Mouse (Mus musculus): ENCODE data around the gene Terb1. TPM values are rescaled to one million over a fixed set of nuclear protein-coding genes. Genes with fewer than 3 reads are reported as not detected.

Terb1 gene
- total RNA-seq, 2 experiments from 2014 or later: 1.9 to 2.0 TPM

DNA sequence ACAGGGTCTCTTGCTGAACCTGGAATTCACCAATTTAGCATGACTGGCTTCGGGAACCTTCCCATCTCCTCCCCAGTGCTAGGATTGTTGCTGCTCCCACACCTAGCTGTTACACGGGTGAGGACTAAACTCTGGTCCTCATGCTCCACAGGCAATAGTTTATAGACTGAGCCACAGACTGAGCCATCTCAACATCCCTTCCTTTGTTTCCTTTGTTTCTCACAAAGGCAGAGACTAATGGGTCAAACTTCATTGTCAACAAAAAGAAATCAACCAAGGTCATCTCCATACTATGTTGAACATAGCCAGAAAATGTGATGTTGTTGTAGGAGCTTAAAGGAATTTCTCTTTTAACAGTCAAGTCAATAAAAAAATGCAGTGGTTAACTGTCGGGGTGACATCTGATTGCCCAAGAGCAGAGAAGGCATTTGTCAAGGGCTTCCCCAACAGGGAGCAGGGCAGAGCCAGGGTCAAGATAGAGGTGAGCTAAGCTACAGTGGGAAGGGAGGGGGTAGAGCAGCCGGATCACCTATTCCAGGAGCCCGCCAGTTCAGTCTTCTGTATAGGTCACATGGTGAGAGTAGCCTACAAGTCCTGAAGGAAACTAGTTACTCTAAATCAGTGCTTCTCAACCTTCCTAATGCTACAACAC lies 76.4 kb downstream of the Terb1 start:
- no peak for DNase-seq (ENCODE audit: extremely low spot score in 1 of 2, low spot score in 2 of 2)
- H3K4me3 ChIP-seq: no peak overlapping the region
- TF ChIP-seq CTCF (IDR thresholded peaks at IDR 0.05): no peak
- no peak overlapping the region for H3K27ac ChIP-seq
- intact Hi-C loops (cut with DNase I): no loop called here

- intact Hi-C loops (cut with DNase I): no loop called here
- Histone ChIP-seq H3K27ac (no peak overlapping the region), H3K4me3 (no peak overlapping the region)
- TF ChIP-seq CTCF (IDR thresholded peaks at IDR 0.05): no peak
- no peak for DNase-seq (ENCODE audit: extremely low spot score in 1 of 2, low spot score in 2 of 2)
Observed at GRCm38 (mm10) chr8:104432656-104433055, 77.1 kb downstream of the Terb1 start.

- no peak for DNase-seq (ENCODE audit: extremely low spot score in 1 of 2, low spot score in 2 of 2)
- TF ChIP-seq CTCF (IDR thresholded peaks at IDR 0.05): no peak
- no peak overlapping the region for H3K27ac ChIP-seq
- intact Hi-C loops (cut with DNase I): no loop called here
- no peak overlapping the region for H3K4me3 ChIP-seq
Observed at GRCm38 (mm10) chr8:104430230-104430629, 79.5 kb downstream of the Terb1 start.

DNA sequence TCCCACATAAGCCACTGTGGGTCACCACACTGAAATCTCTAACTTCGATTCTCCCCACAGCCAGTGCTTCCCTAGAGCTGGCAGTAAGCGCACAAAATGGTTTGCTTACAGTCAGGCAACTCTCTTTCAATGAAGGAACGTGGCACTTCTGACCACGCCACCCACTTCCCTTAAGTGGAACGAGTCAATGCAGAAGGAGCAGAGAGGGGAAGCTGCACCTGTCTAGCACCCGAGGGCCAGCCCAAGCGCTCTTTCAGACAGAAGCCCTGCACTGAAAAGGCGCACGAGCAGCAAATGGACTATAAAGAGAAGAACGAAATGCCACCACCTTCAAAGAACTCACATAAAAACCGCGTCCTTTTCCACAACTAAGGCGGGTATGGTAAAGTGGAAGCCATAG lies 82.0 kb downstream of the Terb1 start:
- no peak for DNase-seq (ENCODE audit: extremely low spot score in 1 of 2, low spot score in 2 of 2)
- Histone ChIP-seq H3K27ac (no peak overlapping the region), H3K4me3 (no peak overlapping the region)
- no peak for TF ChIP-seq CTCF (IDR thresholded peaks at IDR 0.05)
- intact Hi-C loops (cut with DNase I): no loop called here

GRCm38 (mm10) chr8:104422313-104422712 lies 87.4 kb downstream of the Terb1 start:
- H3K4me3 ChIP-seq: no peak overlapping the region

DNA sequence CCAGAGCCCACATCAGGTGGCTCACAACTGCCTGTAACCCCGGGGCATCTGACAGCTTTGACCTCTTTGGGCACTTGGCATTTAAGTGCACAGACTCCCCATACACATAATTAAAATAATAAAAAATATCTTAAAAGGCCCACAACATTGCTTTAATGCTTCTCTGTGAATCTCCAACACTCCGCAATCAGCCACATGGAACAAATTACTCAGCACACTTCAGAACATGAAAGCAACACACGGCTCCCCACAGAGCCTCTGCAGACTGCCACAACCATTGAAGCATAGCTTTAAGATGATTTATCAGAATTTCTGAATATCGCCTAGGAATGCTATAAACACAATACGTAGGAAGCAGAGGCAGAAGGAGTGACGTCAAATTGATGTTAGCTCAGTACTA lies 93.7 kb downstream of the Terb1 start:
- intact Hi-C loops (cut with DNase I): no loop called here
- no peak for TF ChIP-seq CTCF (IDR thresholded peaks at IDR 0.05)
- no peak for DNase-seq (ENCODE audit: extremely low spot score in 1 of 2, low spot score in 2 of 2)
- Histone ChIP-seq H3K27ac (no peak overlapping the region), H3K4me3 (no peak overlapping the region)

More at GRCm38 (mm10) chr8:104422313-104422712, 87.4 kb downstream of the Terb1 start:
- DNase-seq (ENCODE audit: extremely low spot score in 1 of 2, low spot score in 2 of 2): no peak
- intact Hi-C loops (cut with DNase I): no loop called here
- TF ChIP-seq CTCF (IDR thresholded peaks at IDR 0.05): no peak
- no peak overlapping the region for H3K27ac ChIP-seq

DNA sequence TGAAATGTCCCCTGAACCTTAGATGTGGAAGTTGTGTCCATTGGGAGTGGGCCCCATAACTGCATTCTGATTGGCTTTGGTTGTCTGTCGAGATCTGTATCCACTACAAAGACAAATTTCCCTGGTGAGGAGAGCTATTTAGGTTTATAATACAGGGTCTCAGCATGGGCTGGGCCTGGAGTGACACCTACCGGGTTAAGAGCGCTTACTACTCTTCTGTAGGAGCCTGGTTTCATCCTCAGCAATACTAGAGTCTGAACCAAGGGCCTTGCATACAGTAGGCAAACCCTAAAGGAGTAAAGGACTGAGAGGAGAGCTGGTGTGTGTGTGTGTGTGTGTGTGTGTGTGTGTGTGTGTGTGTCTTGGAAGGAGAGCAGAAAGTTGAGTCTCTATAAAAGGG lies 95.5 kb downstream of the Terb1 start:
- no peak overlapping the region; the same call in 1 of the 2 replicates for H3K27ac ChIP-seq
- TF ChIP-seq CTCF (IDR thresholded peaks at IDR 0.05): no peak
- DNase-seq (ENCODE audit: extremely low spot score in 1 of 2, low spot score in 2 of 2): no peak
- H3K4me3 ChIP-seq: no peak overlapping the region
- intact Hi-C loops (cut with DNase I): loop anchor here (5.0 kb wide), 1 partner anchor 47 kb away; no protein-coding TSS in a partner anchor

- intact Hi-C loops (cut with DNase I): loop anchor here (5.0 kb wide), 1 partner anchor 46 kb away; no protein-coding TSS in a partner anchor
- TF ChIP-seq CTCF (IDR thresholded peaks at IDR 0.05): no peak
- DNase-seq (ENCODE audit: extremely low spot score in 1 of 2, low spot score in 2 of 2): no peak
- Histone ChIP-seq H3K4me3 (no peak overlapping the region), H3K27ac (peak overlapping the region; percentile 32; the same call in 1 of the 2 replicates)
Observed at GRCm38 (mm10) chr8:104413770-104414169, 95.9 kb downstream of the Terb1 start.

DNA sequence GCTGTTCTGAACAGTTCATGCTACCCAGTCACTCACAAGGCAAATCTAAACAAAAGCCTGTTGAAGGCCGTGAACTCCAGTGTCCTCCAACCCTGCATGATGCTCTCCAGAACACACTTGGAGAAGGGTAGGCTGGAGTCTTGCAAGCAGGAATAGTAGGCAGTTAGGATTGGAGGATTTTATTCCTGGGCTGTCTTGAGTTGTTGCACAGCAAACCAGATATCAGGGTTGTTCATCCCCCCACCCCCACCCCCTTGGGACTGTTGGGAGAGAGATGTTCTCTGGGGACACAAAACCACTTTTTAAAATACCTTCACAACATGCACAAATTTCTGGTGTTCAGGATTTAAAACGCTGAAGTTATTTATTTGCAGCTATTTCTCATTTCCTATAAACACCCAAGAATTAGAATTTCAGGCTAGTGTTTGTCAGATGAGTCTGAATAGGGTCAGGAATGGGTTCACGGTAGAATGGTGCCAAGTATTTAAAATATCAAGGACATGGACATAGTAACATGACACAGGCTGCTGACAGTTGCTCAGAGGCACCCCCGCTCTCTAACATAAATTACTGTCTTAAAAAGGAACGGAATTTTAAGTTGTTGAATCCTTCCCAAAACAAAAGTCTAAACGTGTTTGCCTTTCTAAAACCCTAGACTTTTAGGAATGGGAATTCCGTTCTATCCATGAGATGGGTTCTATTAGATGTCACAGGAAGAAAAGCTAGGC lies 96.7 kb downstream of the Terb1 start:
- intact Hi-C loops (cut with DNase I): loop anchor here (5.0 kb wide), 1 partner anchor 46 kb away; no protein-coding TSS in a partner anchor
- TF ChIP-seq CTCF (IDR thresholded peaks at IDR 0.05): no peak
- Histone ChIP-seq H3K4me3 (no peak overlapping the region), H3K27ac (peak overlapping the region; percentile 86; the same call in 1 of the 2 replicates)
- no peak for DNase-seq (ENCODE audit: extremely low spot score in 1 of 2, low spot score in 2 of 2)

DNA sequence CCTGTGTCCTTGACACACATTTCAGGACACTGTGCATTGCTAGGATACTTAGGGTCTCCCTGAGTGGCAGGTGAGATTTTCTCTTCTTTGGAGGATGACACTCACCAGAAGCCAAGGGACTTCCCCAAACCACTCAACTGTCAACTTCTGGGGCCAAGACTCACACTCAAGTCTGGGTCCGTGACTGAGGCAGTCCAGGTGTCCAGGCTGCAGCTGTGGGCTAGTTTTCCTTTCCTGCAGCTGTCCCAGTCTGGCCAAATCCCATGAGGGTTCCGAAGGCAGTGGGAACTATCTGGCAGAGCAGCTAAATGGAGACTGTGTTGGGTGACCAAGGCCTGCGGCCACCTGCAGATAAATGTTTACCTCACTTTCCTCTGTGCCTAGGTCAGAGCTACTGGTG lies 97.7 kb downstream of the Terb1 start:
- intact Hi-C loops (cut with DNase I): loop anchor here (1.0 to 5.0 kb wide), 3 partner anchors 25 to 130 kb away; no protein-coding TSS in a partner anchor
- H3K27ac ChIP-seq: peak overlapping the region; percentile 86
- TF ChIP-seq CTCF (IDR thresholded peaks at IDR 0.05): no peak

DNA sequence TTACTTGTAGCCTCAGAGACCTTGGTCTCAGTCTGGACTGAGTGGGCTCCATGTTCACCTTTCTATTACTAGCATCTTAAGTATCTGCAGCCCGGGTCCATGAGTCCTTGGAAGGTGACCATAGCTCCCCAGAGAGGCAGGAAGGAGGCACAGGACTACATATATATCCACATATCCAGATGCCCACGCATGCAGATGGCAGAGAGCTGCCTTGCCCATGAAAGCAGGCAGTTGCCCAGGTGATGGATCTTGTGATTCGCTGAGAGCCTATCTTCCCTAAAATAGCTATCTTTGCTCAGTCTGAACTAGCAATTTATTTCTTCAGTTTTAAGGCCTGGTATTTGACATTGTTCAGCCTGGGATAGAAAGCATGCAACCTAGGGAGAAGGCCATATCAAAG lies 98.2 kb downstream of the Terb1 start:
- TF ChIP-seq CTCF (IDR thresholded peaks at IDR 0.05): no peak
- H3K27ac ChIP-seq: peak overlapping the region; percentile 86
- DNase-seq (ENCODE audit: extremely low spot score in 1 of 2, low spot score in 2 of 2): peak; percentile 60 to 70
- no peak overlapping the region for H3K4me3 ChIP-seq
- intact Hi-C loops (cut with DNase I): loop anchor here (1.0 to 5.0 kb wide), 3 partner anchors 25 to 131 kb away; no protein-coding TSS in a partner anchor

More for the DNA sequence above, 97.7 kb downstream of the Terb1 start:
- H3K4me3 ChIP-seq: no peak overlapping the region
- no peak for DNase-seq (ENCODE audit: extremely low spot score in 1 of 2, low spot score in 2 of 2)

GRCm38 (mm10) chr8:104410628-104411273 lies 99.0 kb downstream of the Terb1 start:
- peak; percentile 42 to 54 for DNase-seq (ENCODE audit: extremely low spot score in 1 of 2, low spot score in 2 of 2)
- peak; percentile 3; the same call in 1 of the 2 replicates for TF ChIP-seq CTCF (IDR thresholded peaks at IDR 0.05)
- H3K27ac ChIP-seq: peak overlapping the region; percentile 86
- intact Hi-C loops (cut with DNase I): loop anchor here (1.0 to 5.0 kb wide), 3 partner anchors 26 to 132 kb away; no protein-coding TSS in a partner anchor
- no peak overlapping the region for H3K4me3 ChIP-seq

Measured in left cerebral cortex, adult 2 months (tissue).